Mouse (Mus musculus) Patski (cell line): ENCODE data around the gene Gm29564. TPM values are rescaled to one million over a fixed set of nuclear protein-coding genes. Genes with fewer than 3 reads are reported as not detected.
"Not testable (repeated sequence)": the region's sequence is repeated elsewhere in the genome, so short reads cannot be mapped to it uniquely, and the experiment has no call there.

Experiments used
- ATAC-seq: fragments of 100-300 bp; one replicate; pipeline ENCODE4 v1.8.0; 2021
- CTCF ChIA-PET: fragments of 350-600 bp; sonication (Branson Sonifier 250); formaldehyde crosslinking; loops from one replicate; lab custom pipeline; 2022; ENCODE audit warnings: inconsistent platforms; lab: Charles Lee
- POLR2A ChIA-PET: fragments of 350-600 bp; sonication (Branson Sonifier 250); formaldehyde crosslinking; loops from one replicate; lab custom pipeline; 2022; ENCODE audit warnings: antibody characterized with exemption, inconsistent platforms; lab: Charles Lee
- DNase-seq: peaks from one replicate; pipeline ENCODE4 v3.0.0-alpha.2; 2011; ENCODE audit warnings: low read depth, low spot score
- H3K27me3 ChIP-seq: fragments of 371-371 bp; one replicate; pipeline ENCODE4 v1.5.1; 2021
- in situ Hi-C: fragments of 300-500 bp; cut with MboI; formaldehyde crosslinking; loops from 3 replicates; pipeline ENCODE4 v1.11.1; 2018; ENCODE audit warnings: low pct_unique_long_range_greater_than_20kb, mixed read lengths
- polyA plus RNA-seq: library from polyadenylated mRNA; unstranded; gene quantifications from one replicate; pipeline ENCODE4 v1.2.3, GENCODE M21; 2021

Gm29564 gene
- polyA plus RNA-seq: not detected

GRCm38 (mm10) chrY:78212693-78213092 is at the start of gene Gm29564:
Gene Gm29564, plus strand, starts transcription at chrY:78212993.
- in situ Hi-C loops, DNase-seq, ATAC-seq, CTCF ChIA-PET, POLR2A ChIA-PET, H3K27me3 ChIP-seq: not testable (repeated sequence)

Other genes with a start within 250 kb of the Gm29564 start
- gene Gm20867, start 249.8 kb upstream of the Gm29564 start, polyA plus RNA-seq: not detected